Mouse (Mus musculus) limb, embryonic 14.5 days (tissue): ENCODE data around the gene Irf6. TPM values are rescaled to one million over a fixed set of nuclear protein-coding genes. Genes with fewer than 3 reads are reported as not detected.

ENCODE experiments used
- ATAC-seq: fragments of 200-750 bp; cut with Nextera tagmentation; 2 replicates; pipeline ENCODE4 v1.8.0; 2017; ENCODE audit warnings: low read depth, moderate number of reproducible peaks, moderate TSS enrichment; ENCODE audit not compliant: low FRiP score
- DNase-seq: peaks from one replicate; pipeline ENCODE4 v3.0.0-alpha.2; 2015; ENCODE audit warnings: low spot score
- H3K27ac ChIP-seq: fragments of 300-500 bp; sonication (generic); replicated peaks from 2 replicates; pipeline ENCODE4 v1.5.1; 2014; ENCODE audit warnings: low read depth, mild to moderate bottlenecking, low read length, moderate library complexity, mixed read lengths
- H3K27me3 ChIP-seq: fragments of 300-500 bp; sonication (generic); 2 replicates; pipeline ENCODE4 v1.6.1; 2014; ENCODE audit warnings: low read length, mixed read lengths; ENCODE audit not compliant: control insufficient read depth, insufficient read depth
- H3K36me3 ChIP-seq: fragments of 300-500 bp; sonication (generic); 2 replicates; pipeline ENCODE4 v1.6.1; 2014; ENCODE audit warnings: mild to moderate bottlenecking, low read length, moderate library complexity, mixed read lengths; ENCODE audit not compliant: control insufficient read depth, insufficient read depth
- H3K4me1 ChIP-seq: fragments of 300-500 bp; sonication (generic); 2 replicates; pipeline ENCODE4 v1.6.1; 2014; ENCODE audit warnings: antibody characterized with exemption, low read length, mixed read lengths; ENCODE audit not compliant: control insufficient read depth, insufficient read depth
- H3K4me2 ChIP-seq: fragments of 300-500 bp; sonication (generic); replicated peaks from 2 replicates; pipeline ENCODE4 v1.6.1; 2014; ENCODE audit warnings: low read depth, mild to moderate bottlenecking, low read length, moderate library complexity; ENCODE audit not compliant: severe bottlenecking
- H3K4me3 ChIP-seq: fragments of 300-500 bp; sonication (generic); replicated peaks from 2 replicates; pipeline ENCODE4 v1.5.1; 2014; ENCODE audit warnings: low read length
- H3K9ac ChIP-seq: fragments of 300-500 bp; sonication (generic); 2 replicates; pipeline ENCODE4 v1.6.1; 2014; ENCODE audit warnings: mild to moderate bottlenecking, low read depth, low read length, moderate library complexity; ENCODE audit not compliant: severe bottlenecking
- H3K9me3 ChIP-seq: fragments of 300-500 bp; sonication (generic); 2 replicates; pipeline ENCODE4 v1.6.1; 2016; ENCODE audit warnings: low read length; ENCODE audit not compliant: control insufficient read depth
- POLR2A ChIP-seq: fragments of 200-500 bp; IDR thresholded peaks from 2 replicates; pipeline ENCODE4 v1.8.0; 2012; ENCODE audit warnings: inconsistent platforms, mild to moderate bottlenecking, moderate library complexity, borderline replicate concordance; ENCODE audit not compliant: insufficient read depth, insufficient read length; ENCODE audit errors: extremely low read depth
- WGBS: fragments of 180-500 bp; shearing (Covaris S2); extraction: QIAGEN DNeasy Blood & Tissue Kit; methylation state at CpG from one replicate; pipeline ENCODE4 v1.1.7; 2014; 5-methylcytosine and 5-hydroxymethylcytosine counted together
- polyA plus RNA-seq, 2 experiments: library from polyadenylated mRNA; depleted of rRNA in 1 of 2; stranded (reverse) in 1 of 2; unstranded in 1 of 2; fragments of >200 nt; fragmentation: Nextera tagmentation in 1 of 2; extraction: Ambion mirVana in 1 of 2; gene quantifications; 2 replicates each; pipeline versions ENCODE4 v1.2.1 to v1.2.3; 2012 to 2014

Irf6 gene
- polyA plus RNA-seq, 2 experiments = 23.5 to 50.0 TPM

DNA sequence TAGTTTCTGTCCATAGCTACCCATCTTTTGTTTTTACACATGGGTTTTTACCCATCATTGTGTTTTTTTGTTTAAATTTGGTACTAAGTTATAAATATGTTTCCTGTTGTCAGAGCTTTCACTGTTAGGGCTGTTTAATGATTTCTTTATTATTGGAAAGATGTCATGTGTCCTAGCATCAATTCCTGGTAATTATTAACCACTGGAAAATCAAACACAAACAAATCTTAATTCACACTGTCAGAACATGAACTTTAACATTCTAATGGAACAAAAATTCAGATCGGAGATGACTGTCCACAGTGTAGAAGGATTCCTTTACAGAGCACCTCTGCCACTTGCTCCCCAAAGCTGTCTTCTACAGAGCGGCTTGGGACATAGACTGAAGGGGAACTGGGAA lies 52.5 kb downstream of the Irf6 start:
- no peaks in the 10 kb centered on the region for H3K36me3 ChIP-seq
- no peaks in the 10 kb centered on the region for H3K9me3 ChIP-seq
- no peak for TF ChIP-seq POLR2A
- no peaks in the 10 kb centered on the region for H3K4me1 ChIP-seq
- ATAC-seq (no peak), DNase-seq (no peak)
- no peak overlapping the region for H3K9ac ChIP-seq
- no peak overlapping the region for H3K27ac ChIP-seq
- H3K4me2 ChIP-seq = no peak overlapping the region
- no peak overlapping the region for H3K4me3 ChIP-seq
- no peaks in the 10 kb centered on the region for H3K27me3 ChIP-seq
- WGBS = 95% methylated on average over 2 of the region's 2 CpGs

DNA sequence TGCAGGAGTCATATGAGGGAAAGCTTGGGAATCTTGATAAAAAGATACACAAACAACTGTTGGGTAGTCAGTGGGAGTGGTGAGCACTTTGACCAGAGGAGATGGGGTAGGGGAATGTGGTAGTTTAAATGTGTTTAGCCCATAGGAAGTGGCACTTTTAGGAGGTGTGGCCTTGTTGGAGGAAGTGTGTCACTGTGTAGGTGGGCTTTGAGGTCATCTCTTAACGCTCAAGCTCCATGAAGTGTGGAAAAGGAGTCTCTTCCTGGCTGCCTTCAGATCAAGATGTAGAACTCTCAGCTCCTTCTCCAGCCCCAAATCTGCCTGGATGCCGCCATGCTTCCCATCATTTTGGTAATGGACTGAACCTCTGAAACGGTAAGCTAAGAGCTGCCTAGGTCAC lies 54.6 kb downstream of the Irf6 start, which contains the start of gene Lamb3:
Gene Lamb3 (plus strand): TSS at position 197 of the 400 bp plus-strand sequence.
- no peak for TF ChIP-seq POLR2A
- Histone ChIP-seq H3K36me3 (no peaks in the 10 kb centered on the region), H3K4me2 (no peak within 1 kb of the TSS), H3K4me1 (no peaks in the 10 kb centered on the region), H3K9me3 (no peaks in the 10 kb centered on the region), H3K9ac (no peak within 1 kb of the TSS), H3K4me3 (no peak within 1 kb of the TSS), H3K27ac (no peak within 1 kb of the TSS), H3K27me3 (no peaks in the 10 kb centered on the region)
- WGBS = 92% methylated on average over 3 of the region's 3 CpGs
- ATAC-seq (no peak), DNase-seq (no peak)

DNA sequence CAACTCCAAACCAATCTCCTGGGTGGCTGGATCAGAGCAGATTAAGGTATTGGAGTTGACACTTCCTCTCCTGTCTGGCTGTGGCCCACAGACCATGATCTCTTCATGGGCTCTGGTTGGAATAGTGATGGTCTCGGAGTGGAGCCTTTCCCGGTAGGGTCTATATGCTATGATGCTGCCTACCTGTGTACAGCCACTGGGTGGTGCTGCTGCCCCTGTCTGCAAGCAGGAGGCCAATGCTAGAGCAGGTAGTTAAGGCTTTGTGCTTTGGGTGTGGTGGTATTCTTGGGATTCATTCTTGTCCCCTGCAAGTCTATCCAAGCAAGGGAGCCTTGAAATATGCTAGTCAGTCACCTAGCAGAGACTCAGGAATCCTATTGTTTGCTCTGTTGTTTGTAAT lies 55.3 kb downstream of the Irf6 start:
- ATAC-seq (no peak), DNase-seq (no peak)
- H3K36me3 ChIP-seq = no peaks in the 10 kb centered on the region
- no peaks in the 10 kb centered on the region for H3K9me3 ChIP-seq
- no peak overlapping the region for H3K4me3 ChIP-seq
- no peak overlapping the region for H3K4me2 ChIP-seq
- no peak overlapping the region for H3K27ac ChIP-seq
- H3K4me1 ChIP-seq = no peaks in the 10 kb centered on the region
- WGBS = 25% methylated on average over 2 of the region's 2 CpGs
- TF ChIP-seq POLR2A = no peak
- H3K27me3 ChIP-seq = no peaks in the 10 kb centered on the region
- no peak overlapping the region for H3K9ac ChIP-seq

DNA sequence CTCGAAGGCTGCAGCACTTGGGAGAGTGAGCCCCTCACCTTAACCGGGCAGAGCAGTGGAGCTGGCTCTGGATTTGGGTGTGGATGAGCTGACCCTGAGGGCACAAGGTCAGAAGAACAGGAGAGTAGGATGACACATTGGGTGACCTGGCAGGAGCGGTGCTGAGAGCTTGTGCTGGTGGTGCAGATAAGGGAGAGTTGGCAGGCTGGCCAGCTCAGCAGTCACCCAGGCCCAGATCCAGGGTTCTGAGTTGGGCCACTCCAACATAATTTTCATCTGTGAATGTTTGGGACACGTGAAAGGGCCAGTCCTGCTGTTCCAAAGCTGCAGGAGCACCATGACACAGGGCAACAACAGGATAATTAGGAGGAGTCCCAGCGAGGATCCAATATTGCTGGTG lies 58.5 kb downstream of the Irf6 start:
- Histone ChIP-seq H3K27ac (no peak overlapping the region), H3K4me3 (no peak overlapping the region), H3K27me3 (no peaks in the 10 kb centered on the region), H3K9ac (no peak overlapping the region), H3K9me3 (no peaks in the 10 kb centered on the region), H3K36me3 (no peaks in the 10 kb centered on the region), H3K4me1 (no peaks in the 10 kb centered on the region), H3K4me2 (no peak overlapping the region)
- DNase-seq = no peak
- no peak for ATAC-seq
- TF ChIP-seq POLR2A = no peak
- 62% methylated on average over 5 of the region's 5 CpGs for WGBS

DNA sequence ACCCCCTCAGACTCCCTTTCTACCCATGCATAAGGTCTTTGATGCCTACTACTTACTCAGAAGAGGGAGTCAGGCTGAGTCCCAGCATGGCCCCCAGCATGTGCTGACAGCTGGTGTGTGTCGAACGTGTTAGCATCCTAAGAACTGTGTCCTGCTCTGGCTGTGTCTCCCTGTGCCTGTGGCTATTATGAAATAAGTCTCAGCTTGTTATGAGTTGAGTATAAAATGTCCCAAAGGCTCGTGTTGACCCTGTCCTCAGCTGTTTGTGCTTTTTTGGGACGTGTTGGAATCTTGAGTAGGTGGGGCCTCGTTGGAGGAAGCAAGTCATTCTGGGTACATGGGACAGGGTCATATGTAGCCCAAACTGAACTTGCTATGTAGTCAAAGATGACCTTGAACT lies 61.1 kb downstream of the Irf6 start:
- DNase-seq (no peak), ATAC-seq (peak; percentile 70)
- Histone ChIP-seq H3K4me1 (no peaks in the 10 kb centered on the region), H3K36me3 (no peaks in the 10 kb centered on the region), H3K4me2 (no peak overlapping the region), H3K4me3 (no peak overlapping the region), H3K27ac (no peak overlapping the region), H3K9me3 (no peaks in the 10 kb centered on the region), H3K27me3 (no peaks in the 10 kb centered on the region), H3K9ac (no peak overlapping the region)
- 72% methylated on average over 5 of the region's 5 CpGs for WGBS
- TF ChIP-seq POLR2A = no peak

DNA sequence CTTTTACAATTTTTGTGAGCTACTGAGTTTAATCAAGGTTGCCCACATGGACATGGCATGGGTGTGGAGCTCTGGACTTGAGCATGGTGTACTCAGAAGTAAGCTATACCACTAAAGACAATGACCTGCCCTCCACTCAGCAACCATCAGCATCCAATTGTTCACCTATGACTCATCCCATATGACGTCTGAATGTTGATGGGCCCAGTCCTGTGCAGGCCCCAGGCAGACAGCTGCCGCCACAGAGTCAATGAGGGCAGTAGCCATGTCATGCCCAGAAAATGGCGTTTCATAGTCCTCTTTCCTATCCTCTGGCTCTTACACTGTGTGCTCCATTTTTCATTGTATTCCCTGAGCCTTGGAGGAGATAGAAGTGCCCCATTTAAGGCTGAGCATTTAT lies 63.1 kb downstream of the Irf6 start:
- 69% methylated on average over 3 of the region's 3 CpGs for WGBS

More for the DNA sequence above, 63.1 kb downstream of the Irf6 start:
- TF ChIP-seq POLR2A = no peak
- Histone ChIP-seq H3K27ac (no peak overlapping the region), H3K4me2 (no peak overlapping the region), H3K9me3 (no peaks in the 10 kb centered on the region), H3K36me3 (no peaks in the 10 kb centered on the region), H3K27me3 (no peaks in the 10 kb centered on the region), H3K4me1 (no peaks in the 10 kb centered on the region), H3K4me3 (no peak overlapping the region), H3K9ac (no peak overlapping the region)
- DNase-seq (no peak), ATAC-seq (no peak)
